Comparison of ENCODE assay signal across 8 mouse cellular contexts in genomic region chr8:104022691-104023509, GRCm38 (mm10).
A peak's percentile ranks its signal among the peaks of the same experiment; 100 is the strongest.
DNase-seq lines count a peak whose midpoint lies in the region; ATAC-seq and TF ChIP-seq lines count a peak whose summit lies in the region.
"Had no signal": no experiment of that assay in that cellular context is flagged by ENCODE, and none has a peak within 500 bp of the region (broad histone marks: within the 10 kb centered on the region; RNA-seq: fewer than 3 reads in every experiment).

No protein-coding gene starts in this region.

- DNase-seq in embryo, embryonic 10 days (ENCODE audit: low spot score) = peak; percentile 76
- DNase-seq in heart, adult 18-20 months = peak; percentile 49 to 72
- peak; percentile 65 to 67 for DNase-seq in left cerebral cortex, postnatal 36 days (ENCODE audit: low spot score in 2 of 2)
- DNase-seq in telencephalon, adult 2 months (ENCODE audit: low read depth, low spot score) = peak; percentile 72
- DNase-seq in cerebellum, adult 9-11 months = no peak

- no peaks in the 10 kb centered on the region for H3K36me3 ChIP-seq in C2C12 (ENCODE audit: control insufficient read depth, insufficient read depth)
- H3K36me3 ChIP-seq: liver, embryonic 15.5 days had no signal

- intact Hi-C loops in left cerebral cortex, postnatal 36 days (cut with DNase I) = loop anchor here (10.0 kb wide), 1 partner anchor 1518 kb away; no protein-coding TSS in a partner anchor

- H3K4me3 ChIP-seq in C2C12 (ENCODE audit: insufficient read depth, poor library complexity, severe bottlenecking) = no peak overlapping the region
- H3K4me3 ChIP-seq: liver, embryonic 15.5 days had no signal

- no peaks in the 10 kb centered on the region for H3K79me2 ChIP-seq in C2C12 (ENCODE audit: control insufficient read depth, insufficient read depth)

- no peak overlapping the region for H3ac ChIP-seq in C2C12 (ENCODE audit: control insufficient read depth, insufficient read length, low read depth)

- TF ChIP-seq CTCF in C2C12 (IDR thresholded peaks at IDR 0.05; ENCODE audit: control insufficient read depth, insufficient read depth, insufficient read length) = no peak

- no peaks in the 10 kb centered on the region for H3K27me3 ChIP-seq in C2C12 (ENCODE audit: control insufficient read depth, insufficient read depth, insufficient read length)
- H3K27me3 ChIP-seq: liver, embryonic 15.5 days had no signal

- ATAC-seq in erythroid progenitor cell, adult 5-6 weeks (replicated peaks; ENCODE audit: low FRiP score, poor library complexity, severe bottlenecking) = no peak

- H3K79me3 ChIP-seq in C2C12 (ENCODE audit: low read depth) = no peaks in the 10 kb centered on the region

TF ChIP-seq in C2C12, 6 proteins besides CTCF, POLR2A, EP300 and RAD21:
- TF ChIP-seq CEBPB (IDR thresholded peaks at IDR 0.05; ENCODE audit: low read depth) (peak; percentile 54), USF1 (IDR thresholded peaks at IDR 0.05; ENCODE audit: low read depth) (peak; percentile 66), MYOD1 (IDR thresholded peaks at IDR 0.05; ENCODE audit: control insufficient read depth, insufficient read length, low read depth) (no peak)
